Mouse (Mus musculus): ENCODE results near the gene Folr1.

DNA sequence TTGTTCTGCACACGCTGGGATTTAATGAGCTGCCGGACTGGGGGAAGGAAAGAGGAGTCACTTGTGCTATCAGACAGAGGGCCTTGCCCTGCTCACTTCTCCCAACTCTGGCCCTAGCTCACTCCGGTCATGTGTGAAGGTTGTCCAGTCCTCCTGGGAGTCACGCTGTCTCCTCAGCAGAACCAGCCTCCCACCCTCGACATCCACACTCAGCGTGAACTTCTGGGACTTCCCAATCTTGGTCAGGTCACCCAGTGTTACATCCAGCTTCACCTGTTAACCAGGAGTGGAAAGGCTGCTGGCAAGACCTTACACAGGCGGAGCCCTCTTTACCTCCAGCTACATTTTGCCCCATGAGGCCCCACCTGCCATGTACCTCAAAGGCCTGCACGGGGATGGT lies 39.2 kb downstream of the Folr1 start:
- TF ChIP-seq HCFC1 (IDR thresholded peaks at IDR 0.05; ENCODE audit: borderline replicate concordance, insufficient read depth, low read length) (no peak), ZC3H11A (IDR thresholded peaks at IDR 0.05; ENCODE audit: borderline replicate concordance, low read depth, low read length) (no peak), ZNF384 (IDR thresholded peaks at IDR 0.05; ENCODE audit: low read depth, low read length) (no peak)
